Mouse (Mus musculus) adipocyte (in vitro differentiated cells): ENCODE data around the gene Mprip.

Experiments
- DNase-seq: peaks from one replicate; pipeline ENCODE4 v3.0.0-alpha.2; 2016; ENCODE audit warnings: low spot score

The Mprip gene

GRCm38 (mm10) chr11:59804409-59805110 is 143.5 kb downstream of the Mprip start:
- DNase-seq = no peak

GRCm38 (mm10) chr11:59805256-59805655 is 144.2 kb downstream of the Mprip start:
- DNase-seq = no peak

GRCm38 (mm10) chr11:59805656-59806055 is 144.6 kb downstream of the Mprip start:
- no peak for DNase-seq

- DNase-seq = peak; percentile 23
These were observed 147.3 kb downstream of the Mprip start for GRCm38 (mm10) chr11:59808170-59808960.

- DNase-seq = peak; percentile 90
These were observed 148.1 kb downstream of the Mprip start for GRCm38 (mm10) chr11:59809071-59809669.

- peak; percentile 91 for DNase-seq
These were observed 148.8 kb downstream of the Mprip start, which contains the start of gene Flcn for GRCm38 (mm10) chr11:59809670-59810474. Flcn (minus strand) TSS chr11:59810016.

- no peak for DNase-seq
These were observed 149.5 kb downstream of the Mprip start for GRCm38 (mm10) chr11:59810480-59811158.

- peak; percentile 45 for DNase-seq
These were observed 150.1 kb downstream of the Mprip start for GRCm38 (mm10) chr11:59811211-59811610.

- no peak for DNase-seq
These were observed 152.2 kb downstream of the Mprip start for GRCm38 (mm10) chr11:59813276-59813675.

GRCm38 (mm10) chr11:59814311-59814710 is 153.2 kb downstream of the Mprip start:
- no peak for DNase-seq

GRCm38 (mm10) chr11:59814936-59815335 is 153.8 kb downstream of the Mprip start:
- DNase-seq = no peak

- no peak for DNase-seq
These were observed 154.5 kb downstream of the Mprip start for GRCm38 (mm10) chr11:59815482-59816065.

GRCm38 (mm10) chr11:59817916-59818315 is 156.8 kb downstream of the Mprip start:
- no peak for DNase-seq

GRCm38 (mm10) chr11:59821625-59822024 is 160.5 kb downstream of the Mprip start:
- DNase-seq = no peak
